Mouse (Mus musculus): Measurements from ENCODE around the gene Sult1a1.

DNA sequence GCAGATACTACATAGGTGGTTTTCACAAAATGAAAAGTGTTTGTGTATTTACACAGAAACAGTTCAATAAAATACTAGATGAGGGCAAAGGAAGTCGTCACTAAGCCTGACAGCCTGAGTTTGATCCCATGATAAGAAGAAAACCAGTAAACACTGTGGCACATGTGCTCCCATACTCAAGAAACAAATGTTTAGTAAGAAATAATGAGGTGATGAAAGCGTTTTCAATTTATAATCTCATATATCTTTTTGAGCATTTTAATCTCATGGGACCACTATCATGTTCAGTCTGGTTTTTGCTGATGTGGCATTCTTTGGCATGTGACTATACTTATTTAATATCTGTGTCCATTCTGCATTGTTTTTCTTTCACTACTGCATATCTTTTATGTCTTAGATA is 22.2 kb downstream of the Sult1a1 start:
- TF ChIP-seq POLR2A (IDR thresholded peaks at IDR 0.05; ENCODE audit: extremely low read depth, insufficient read depth, low read length), result no peak
- TF ChIP-seq CTCF (IDR thresholded peaks at IDR 0.05; ENCODE audit: low read depth, low read length), result no peak

Data from liver, adult 2 months (tissue).